Comparison of ENCODE assay signal across 10 mouse cellular contexts in genomic region chr1:152304487-152305130, GRCm38 (mm10).
DNase-seq lines count a peak whose midpoint lies in the region; ATAC-seq and TF ChIP-seq lines count a peak whose summit lies in the region.
"Had no signal": no experiment of that assay in that cellular context is flagged by ENCODE, and none has a peak within 500 bp of the region (broad histone marks: within the 10 kb centered on the region; RNA-seq: fewer than 3 reads in every experiment).

No protein-coding gene starts in this region.

- no peaks in the 10 kb centered on the region for H3K36me3 ChIP-seq in embryonic facial prominence, embryonic 14.5 days (ENCODE audit: control insufficient read depth, insufficient read depth, low read length)
- no peaks in the 10 kb centered on the region for H3K36me3 ChIP-seq in heart, embryonic 15.5 days
- H3K36me3 ChIP-seq: stomach, embryonic 15.5 days had no signal

- no peaks in the 10 kb centered on the region for H3K27me3 ChIP-seq in embryonic facial prominence, embryonic 14.5 days (replicated peaks; ENCODE audit: control insufficient read depth, insufficient read depth, low read length)
- no peaks in the 10 kb centered on the region for H3K27me3 ChIP-seq in heart, embryonic 15.5 days
- H3K27me3 ChIP-seq: megakaryocyte, embryonic 14.5 days; stomach, embryonic 15.5 days had no signal

- H3K9ac ChIP-seq in embryonic facial prominence, embryonic 14.5 days (ENCODE audit: low read depth, low read length), result no peak overlapping the region
- H3K9ac ChIP-seq in heart, embryonic 15.5 days, result peak overlapping the region; percentile 15; the same call in 1 of the 2 replicates
- H3K9ac ChIP-seq: stomach, embryonic 15.5 days had no signal

- H3K9me3 ChIP-seq in embryonic facial prominence, embryonic 14.5 days (ENCODE audit: control insufficient read depth, low read length), result no peaks in the 10 kb centered on the region
- no peaks in the 10 kb centered on the region for H3K9me3 ChIP-seq in heart, embryonic 15.5 days (replicated peaks)
- H3K9me3 ChIP-seq: stomach, embryonic 15.5 days had no signal

- peaks cover 9% of the 10 kb centered on the region for H3K4me1 ChIP-seq in embryonic facial prominence, embryonic 14.5 days (ENCODE audit: control insufficient read depth, insufficient read depth, low read length)
- H3K4me1 ChIP-seq in heart, embryonic 15.5 days (replicated peaks), result peaks cover 14% of the 10 kb centered on the region
- H3K4me1 ChIP-seq: stomach, embryonic 15.5 days had no signal

- WGBS in embryonic facial prominence, embryonic 14.5 days, result 64% methylated on average over 14 of the region's 14 CpGs
- WGBS in heart, embryonic 15.5 days, result 37% methylated on average over 14 of the region's 14 CpGs

- no peak for TF ChIP-seq CTCF in brain, embryonic 14.5 days (IDR thresholded peaks at IDR 0.05; ENCODE audit: borderline replicate concordance, extremely low read depth, insufficient read depth, insufficient read length)

- peak; percentile 22 to 38 for DNase-seq in frontal cortex, adult 2 months (ENCODE audit: extremely low spot score in 1 of 2, low spot score in 1 of 2)
- no peak for DNase-seq in frontal cortex, postnatal 25 days (ENCODE audit: low spot score in 2 of 2)
- peak; percentile 60 for DNase-seq in brain, embryonic 14.5 days (ENCODE audit: low read depth)
- peak; percentile 53 for DNase-seq in embryonic facial prominence, embryonic 14.5 days (ENCODE audit: low spot score)
- DNase-seq in spleen, adult 12 weeks (ENCODE audit: low spot score), result no peak
- DNase-seq in thymus, postnatal 0 days (ENCODE audit: low spot score), result no peak
- no peak for DNase-seq in adrenal gland, postnatal 25 days

- H3K4me3 ChIP-seq in embryonic facial prominence, embryonic 14.5 days (ENCODE audit: low read depth, low read length), result no peak overlapping the region
- H3K4me3 ChIP-seq in heart, embryonic 15.5 days, result no peak overlapping the region
- H3K4me3 ChIP-seq: megakaryocyte, embryonic 14.5 days; stomach, embryonic 15.5 days had no signal

- H3K4me2 ChIP-seq in embryonic facial prominence, embryonic 14.5 days (ENCODE audit: low read depth, low read length), result no peak overlapping the region
- peak overlapping the region; percentile 42 for H3K4me2 ChIP-seq in heart, embryonic 15.5 days
- H3K4me2 ChIP-seq: stomach, embryonic 15.5 days had no signal

- no peak for ATAC-seq in embryonic facial prominence, embryonic 14.5 days (ENCODE audit: low read depth)
- ATAC-seq in heart, embryonic 15.5 days (replicated peaks; ENCODE audit: insufficient number of reproducible peaks, insufficient read depth, low FRiP score, low read depth), result peak; percentile 79

- no peak for TF ChIP-seq POLR2A in brain, embryonic 14.5 days (IDR thresholded peaks at IDR 0.05; ENCODE audit: borderline replicate concordance, extremely low read depth, insufficient read depth, insufficient read length, poor library complexity, severe bottlenecking)

- no peak overlapping the region for H3K27ac ChIP-seq in embryonic facial prominence, embryonic 14.5 days (replicated peaks; ENCODE audit: low read depth, low read length)
- peak overlapping the region; percentile 91 for H3K27ac ChIP-seq in heart, embryonic 15.5 days
- H3K27ac ChIP-seq: stomach, embryonic 15.5 days had no signal

Comparison
In these comparisons a context has a peak if more than half of its experiments do, and no peak if none do; other contexts are left out.
1. DNase-seq: peak in frontal cortex, adult 2 months (2 of 2), brain, embryonic 14.5 days (single experiment) and embryonic facial prominence, embryonic 14.5 days (single experiment); none in frontal cortex, postnatal 25 days (0 of 2), spleen, adult 12 weeks (single experiment), thymus, postnatal 0 days (single experiment) and adrenal gland, postnatal 25 days (single experiment).